Mouse (Mus musculus) liver, postnatal 0 days (tissue): ENCODE data around the gene Megf8.

ENCODE experiments used
- CTCF ChIP-seq: sonication (generic); IDR thresholded peaks from 2 replicates; pipeline ENCODE4 v1.5.1; 2016; ENCODE audit warnings: antibody characterized with exemption, low read depth
- EP300 ChIP-seq: IDR thresholded peaks from 2 replicates; pipeline ENCODE4 v1.6.1; 2016; ENCODE audit warnings: antibody characterized with exemption, low read depth, mild to moderate bottlenecking

DNA sequence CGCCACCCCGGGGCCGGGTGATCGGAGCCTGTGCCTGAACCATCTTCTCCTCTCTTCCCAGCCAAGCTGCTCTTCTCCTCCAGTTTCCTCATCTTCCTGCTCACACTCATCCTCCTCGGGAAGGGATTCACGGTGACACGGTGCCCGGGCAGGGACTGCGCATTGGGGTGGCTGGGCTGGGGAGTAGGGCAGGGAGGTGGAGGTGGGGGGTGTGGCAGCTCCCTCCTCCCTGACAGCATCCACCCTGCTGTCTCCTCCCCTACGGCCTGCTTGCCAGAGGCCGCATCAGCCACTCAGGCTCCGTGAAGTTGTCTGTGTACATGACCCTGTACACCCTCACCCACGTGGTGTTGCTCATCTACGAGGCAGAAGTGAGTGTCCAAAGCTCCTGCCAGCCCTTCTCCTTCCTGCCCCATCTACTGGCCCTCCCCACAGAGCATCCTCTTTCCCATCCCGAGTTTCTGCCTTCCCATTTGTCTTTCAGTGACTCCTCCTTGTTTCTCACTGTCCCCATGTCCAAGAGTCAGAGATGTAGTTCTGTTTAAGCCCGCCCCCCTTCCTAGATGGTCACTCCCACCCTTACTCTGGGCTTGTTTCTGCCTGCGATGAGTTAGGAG lies 8.2 kb upstream of the Megf8 start:
- TF ChIP-seq CTCF: no peak
- TF ChIP-seq EP300: no peak
